Mouse (Mus musculus) brain, embryonic 14.5 days (tissue): ENCODE measurements around the gene Art2b. TPM values are rescaled to one million over a fixed set of nuclear protein-coding genes. Genes with fewer than 3 reads are reported as not detected.
"Not testable (repeated sequence)": the region's sequence is repeated elsewhere in the genome, so short reads cannot be mapped to it uniquely, and the experiment has no call there.

Experiments
- DNase-seq: peaks from one replicate; pipeline ENCODE4 v3.0.0-alpha.2; 2011; ENCODE audit warnings: low read depth
- CTCF ChIP-seq: fragments of 200-500 bp; IDR thresholded peaks from 2 replicates; pipeline ENCODE4 v1.5.1; 2012; ENCODE audit warnings: inconsistent platforms, mild to moderate bottlenecking, moderate library complexity, borderline replicate concordance; ENCODE audit not compliant: insufficient read depth, insufficient read length; ENCODE audit errors: extremely low read depth
- POLR2A ChIP-seq: fragments of 200-500 bp; IDR thresholded peaks from 2 replicates; pipeline ENCODE4 v1.6.1; 2012; ENCODE audit warnings: mild to moderate bottlenecking, inconsistent platforms, borderline replicate concordance; ENCODE audit not compliant: poor library complexity, insufficient read depth, insufficient read length, severe bottlenecking; ENCODE audit errors: extremely low read depth
- polyA plus RNA-seq: library from polyadenylated mRNA; depleted of rRNA; stranded (reverse); fragments of >200 nt; gene quantifications from 2 replicates; pipeline ENCODE4 v1.2.3, GENCODE M21; 2012; rRNA removed

The Art2b gene
- polyA plus RNA-seq: not detected in 2 replicates

DNA sequence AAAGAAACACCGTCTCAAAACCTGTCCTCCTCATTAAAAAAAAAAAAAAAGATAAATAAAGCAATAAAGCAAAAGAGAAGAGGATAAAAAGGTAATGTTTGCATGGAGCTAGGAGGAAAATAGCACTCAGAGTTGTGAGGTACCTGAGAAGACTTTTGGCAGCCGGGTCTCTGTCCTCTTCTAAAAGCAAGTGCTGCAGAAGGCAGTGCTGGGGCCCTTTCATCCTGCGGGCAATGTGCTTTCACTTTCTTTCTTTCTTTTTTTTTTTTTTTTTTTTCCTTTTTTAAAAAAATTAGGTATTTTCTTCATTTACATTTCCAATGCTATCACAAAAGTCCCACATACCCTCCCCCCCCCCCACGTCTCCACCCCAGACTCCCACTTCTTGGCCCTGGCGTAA is at the start of gene Art2b:
Gene Art2b (minus strand): TSS at position 193 of the 400 bp plus-strand sequence.
- no peak for DNase-seq
- TF ChIP-seq POLR2A: no peak
- no peak for TF ChIP-seq CTCF

DNA sequence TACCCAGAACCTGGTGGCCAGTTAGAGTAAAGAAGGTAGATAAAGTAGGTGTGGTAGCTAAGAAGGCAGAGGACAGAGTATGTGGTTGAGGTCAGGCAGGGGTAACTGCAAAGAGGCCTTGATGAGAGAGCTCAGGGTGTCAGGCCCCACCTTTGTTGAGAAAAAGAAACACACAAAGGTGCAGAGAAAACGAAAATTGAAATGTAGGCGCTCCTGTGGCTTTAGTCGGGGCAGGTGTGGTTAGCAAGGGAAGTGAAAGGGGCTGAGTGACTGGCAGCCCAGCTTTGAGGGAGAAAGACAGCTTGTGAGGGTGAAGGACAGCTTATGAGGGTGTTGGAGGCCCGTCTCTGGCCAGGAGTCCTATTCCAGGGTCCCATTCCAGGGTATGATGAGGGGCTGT is 49.1 kb upstream of the Art2b start:
- DNase-seq: no peak
- TF ChIP-seq CTCF (no peak), POLR2A (no peak)

GRCm38 (mm10) chr7:101633629-101634177 is 48.3 kb upstream of the Art2b start:
- TF ChIP-seq CTCF (no peak), POLR2A (no peak)
- DNase-seq: peak; percentile 90

DNA sequence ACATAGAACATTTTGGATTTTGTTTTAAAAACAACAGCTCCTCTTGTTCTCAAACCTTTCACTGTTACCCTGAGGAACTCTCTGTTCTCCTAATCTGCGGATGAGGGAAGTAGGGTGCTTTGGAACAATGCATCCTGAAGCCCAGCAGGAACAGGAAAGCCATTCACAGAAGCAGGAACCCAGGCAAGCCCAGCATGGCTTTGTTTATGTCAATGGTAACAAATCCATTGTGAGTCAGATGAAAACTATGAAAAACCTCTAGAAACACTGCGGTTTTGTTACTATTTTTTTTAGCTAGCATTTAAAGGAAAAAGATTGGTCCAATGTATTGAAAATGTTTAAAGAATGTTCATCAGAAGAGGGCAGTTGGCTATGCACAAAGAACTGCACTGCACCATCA is 43.1 kb upstream of the Art2b start:
- TF ChIP-seq CTCF (no peak), POLR2A (no peak)
- DNase-seq: no peak

- DNase-seq: peak; percentile 48
Measured at GRCm38 (mm10) chr7:101627166-101627565, 41.8 kb upstream of the Art2b start.

DNA sequence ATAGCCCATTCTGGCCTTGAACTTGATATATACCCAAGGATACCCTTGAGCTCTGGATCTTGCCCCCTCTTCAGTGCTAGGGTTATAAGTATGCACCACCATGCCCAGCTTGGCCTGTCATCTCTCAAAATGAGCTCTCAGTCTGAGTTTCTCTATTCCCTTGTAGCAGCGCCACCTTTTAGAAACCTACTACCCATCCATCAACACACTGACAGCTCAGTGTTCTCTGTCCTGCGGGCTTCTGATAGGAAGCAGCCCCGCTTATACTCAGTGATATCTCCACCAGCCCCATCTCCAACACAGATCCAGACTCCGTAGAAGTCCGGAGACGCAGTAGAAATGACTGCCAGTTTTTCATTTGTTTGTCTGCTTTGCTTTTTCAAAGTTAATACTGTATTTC is 38.9 kb upstream of the Art2b start:
- no peak for TF ChIP-seq CTCF
- no peak for TF ChIP-seq POLR2A
- DNase-seq: no peak

- not testable (repeated sequence) for DNase-seq
Measured at GRCm38 (mm10) chr7:101621861-101622260, 36.5 kb upstream of the Art2b start.

- DNase-seq: peak; percentile 66
- TF ChIP-seq POLR2A (no peak), CTCF (peak; percentile 75; the same call in 1 of the 2 replicates)
Measured at GRCm38 (mm10) chr7:101620373-101620772, 35.0 kb upstream of the Art2b start.

DNA sequence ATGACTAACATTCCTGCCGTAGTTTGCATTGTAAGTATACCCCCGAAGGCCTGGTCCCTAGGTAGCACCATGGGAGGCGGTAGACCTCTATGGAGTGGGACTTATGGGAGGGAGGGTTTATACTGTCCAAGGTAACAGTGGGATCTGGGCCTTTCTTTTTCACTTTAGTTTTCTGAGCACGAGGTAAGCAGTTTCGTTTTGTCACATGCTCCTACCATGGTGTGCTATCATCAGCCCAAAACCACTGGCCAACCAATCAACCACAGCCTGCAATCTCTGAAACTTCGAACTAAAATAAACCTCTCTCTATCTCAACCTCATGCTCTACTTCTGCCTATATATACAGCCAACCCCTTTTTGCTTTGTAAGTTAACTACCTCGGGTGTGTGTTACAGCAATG is 32.9 kb upstream of the Art2b start:
- DNase-seq: no peak
- TF ChIP-seq CTCF: no peak
- TF ChIP-seq POLR2A: no peak

DNA sequence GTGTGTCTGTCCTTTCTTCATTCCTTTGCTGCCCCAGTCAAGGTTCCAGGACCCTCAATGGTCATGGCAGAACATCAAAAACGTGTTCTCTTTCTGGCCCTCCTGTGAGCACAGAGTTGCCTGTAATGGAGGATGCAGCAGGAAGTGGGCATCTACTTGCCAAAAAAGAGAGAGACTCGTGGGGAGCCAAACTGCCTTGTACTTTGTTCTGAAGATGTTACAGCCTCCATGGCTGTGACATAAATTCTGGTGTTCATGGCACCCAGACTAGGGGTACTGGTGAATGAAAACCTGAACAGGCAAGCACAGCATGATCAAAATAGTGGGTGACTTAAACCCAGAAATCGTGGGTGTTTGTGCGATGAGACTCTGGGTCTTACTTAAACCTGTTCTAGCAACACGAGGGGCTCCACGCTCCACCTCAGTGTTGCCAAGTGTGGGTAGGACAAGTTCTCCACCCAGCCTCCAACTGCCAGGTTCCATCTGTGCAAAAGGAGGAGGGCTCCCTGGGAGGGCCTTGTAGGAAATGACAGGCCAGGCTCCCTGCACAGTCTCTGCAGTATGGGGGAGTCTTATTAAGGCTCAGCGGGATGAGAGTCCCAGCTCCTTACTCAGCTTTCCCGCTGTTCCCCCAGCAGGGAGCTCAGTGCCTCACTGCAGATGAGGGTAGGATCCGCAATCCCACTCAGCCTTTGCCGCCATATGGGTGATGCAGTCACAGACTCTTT is 32.2 kb upstream of the Art2b start:
- DNase-seq: no peak
- TF ChIP-seq POLR2A (no peak), CTCF (no peak)

- TF ChIP-seq POLR2A (no peak), CTCF (no peak)
Measured at GRCm38 (mm10) chr7:101616136-101616835, 30.9 kb upstream of the Art2b start.

GRCm38 (mm10) chr7:101615406-101615805 is 30.0 kb upstream of the Art2b start:
- TF ChIP-seq CTCF: no peak
- no peak for TF ChIP-seq POLR2A
- no peak for DNase-seq

More at GRCm38 (mm10) chr7:101616136-101616835, 30.9 kb upstream of the Art2b start:
- no peak for DNase-seq

- DNase-seq: not testable (repeated sequence)
Measured at GRCm38 (mm10) chr7:101612786-101613527, 27.6 kb upstream of the Art2b start.
